Mouse (Mus musculus): Measurements from ENCODE around the gene Gm11492. TPM values are rescaled to one million over a fixed set of nuclear protein-coding genes. Genes with fewer than 3 reads are reported as not detected.

Gene Gm11492
- polyA plus RNA-seq, 1 experiment from 2014 or later = not detected

DNA sequence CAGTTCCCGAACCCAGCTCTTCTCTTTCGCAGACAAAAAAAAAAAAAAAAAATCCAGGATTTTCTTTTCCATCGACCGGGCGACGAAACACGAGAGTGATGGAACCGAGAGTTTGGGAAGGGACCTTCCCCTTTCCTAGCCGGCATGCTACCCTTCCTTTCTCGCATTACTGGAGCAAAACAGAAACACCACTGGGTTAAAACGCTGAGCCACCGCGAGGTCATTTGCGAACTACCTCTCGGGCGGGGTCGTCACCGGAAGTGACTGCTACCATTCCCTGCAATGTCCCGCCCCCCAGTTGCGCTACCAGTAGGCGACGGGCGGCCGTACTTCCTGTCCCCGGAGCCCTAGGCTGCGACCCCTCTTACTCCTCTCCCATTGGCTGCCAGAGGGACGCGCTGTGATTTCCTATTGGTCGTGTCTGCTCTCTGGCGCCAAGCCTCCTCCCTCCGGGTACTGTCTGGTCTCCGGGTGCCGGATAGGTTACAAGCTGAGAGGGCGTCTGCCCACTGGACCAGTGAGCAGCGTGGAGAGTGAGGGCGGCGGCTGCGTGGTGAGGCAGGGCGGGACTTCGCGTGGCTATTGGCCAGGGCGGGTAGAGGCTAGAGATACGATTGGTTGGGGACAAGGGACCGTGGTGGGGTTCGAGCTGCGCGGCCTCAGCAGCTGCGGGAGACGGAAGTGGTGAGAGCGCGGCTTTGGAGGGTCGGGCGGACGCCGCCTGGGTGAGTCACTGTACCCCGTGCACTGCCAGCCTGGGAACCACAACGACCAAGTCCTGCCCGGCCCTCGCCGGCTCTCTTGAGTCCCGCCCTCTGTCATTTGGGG, 25.3 kb downstream of the Gm11492 start, which contains the start of gene Mtmr4:
Gene Mtmr4, plus strand, starts transcription at position 637 of the 828 bp plus-strand sequence.
- H3K36me3 ChIP-seq (ENCODE audit: control insufficient read depth, insufficient read depth, low read length) = no peaks in the 10 kb centered on the region
- H3K4me1 ChIP-seq (ENCODE audit: control insufficient read depth, insufficient read depth, low read length) = peaks cover 27% of the 10 kb centered on the region
- H3K4me2 ChIP-seq (replicated peaks; ENCODE audit: low read depth, low read length) = peak within 1 kb of the TSS; percentile 88
- H3K27ac ChIP-seq (ENCODE audit: low read length) = peak within 1 kb of the TSS; percentile 84
- WGBS = under 1% methylated on average over 60 of the region's 61 CpGs
- peak within 1 kb of the TSS; percentile 80 for H3K9ac ChIP-seq (replicated peaks; ENCODE audit: low read depth, low read length)
- peak within 1 kb of the TSS; percentile 55 for H3K4me3 ChIP-seq (ENCODE audit: low read depth, low read length)
- no peaks in the 10 kb centered on the region for H3K27me3 ChIP-seq (ENCODE audit: control insufficient read depth, insufficient read depth, low read length)
- no peaks in the 10 kb centered on the region for H3K9me3 ChIP-seq (ENCODE audit: control insufficient read depth, low read depth, low read length)
- ATAC-seq (ENCODE audit: insufficient number of reproducible peaks, insufficient read depth, low FRiP score, low read depth) = peak; percentile 98

- H3K9me3 ChIP-seq (ENCODE audit: control insufficient read depth, low read depth, low read length) = no peaks in the 10 kb centered on the region
- peak overlapping the region; percentile 55 for H3K4me3 ChIP-seq (ENCODE audit: low read depth, low read length)
- peaks cover 3% of the 10 kb centered on the region for H3K36me3 ChIP-seq (ENCODE audit: control insufficient read depth, insufficient read depth, low read length)
- peaks cover 28% of the 10 kb centered on the region for H3K4me1 ChIP-seq (ENCODE audit: control insufficient read depth, insufficient read depth, low read length)
- peak overlapping the region; percentile 62 for H3K9ac ChIP-seq (replicated peaks; ENCODE audit: low read depth, low read length)
- ATAC-seq (ENCODE audit: insufficient number of reproducible peaks, insufficient read depth, low FRiP score, low read depth) = no peak
- no peaks in the 10 kb centered on the region for H3K27me3 ChIP-seq (ENCODE audit: control insufficient read depth, insufficient read depth, low read length)
- H3K27ac ChIP-seq (ENCODE audit: low read length) = peak overlapping the region; percentile 84
- H3K4me2 ChIP-seq (replicated peaks; ENCODE audit: low read depth, low read length) = peak overlapping the region; percentile 88
- WGBS = under 1% methylated on average over 14 of the region's 15 CpGs
These were observed 25.9 kb downstream of the Gm11492 start for GRCm38 (mm10) chr11:87592354-87592695.

DNA sequence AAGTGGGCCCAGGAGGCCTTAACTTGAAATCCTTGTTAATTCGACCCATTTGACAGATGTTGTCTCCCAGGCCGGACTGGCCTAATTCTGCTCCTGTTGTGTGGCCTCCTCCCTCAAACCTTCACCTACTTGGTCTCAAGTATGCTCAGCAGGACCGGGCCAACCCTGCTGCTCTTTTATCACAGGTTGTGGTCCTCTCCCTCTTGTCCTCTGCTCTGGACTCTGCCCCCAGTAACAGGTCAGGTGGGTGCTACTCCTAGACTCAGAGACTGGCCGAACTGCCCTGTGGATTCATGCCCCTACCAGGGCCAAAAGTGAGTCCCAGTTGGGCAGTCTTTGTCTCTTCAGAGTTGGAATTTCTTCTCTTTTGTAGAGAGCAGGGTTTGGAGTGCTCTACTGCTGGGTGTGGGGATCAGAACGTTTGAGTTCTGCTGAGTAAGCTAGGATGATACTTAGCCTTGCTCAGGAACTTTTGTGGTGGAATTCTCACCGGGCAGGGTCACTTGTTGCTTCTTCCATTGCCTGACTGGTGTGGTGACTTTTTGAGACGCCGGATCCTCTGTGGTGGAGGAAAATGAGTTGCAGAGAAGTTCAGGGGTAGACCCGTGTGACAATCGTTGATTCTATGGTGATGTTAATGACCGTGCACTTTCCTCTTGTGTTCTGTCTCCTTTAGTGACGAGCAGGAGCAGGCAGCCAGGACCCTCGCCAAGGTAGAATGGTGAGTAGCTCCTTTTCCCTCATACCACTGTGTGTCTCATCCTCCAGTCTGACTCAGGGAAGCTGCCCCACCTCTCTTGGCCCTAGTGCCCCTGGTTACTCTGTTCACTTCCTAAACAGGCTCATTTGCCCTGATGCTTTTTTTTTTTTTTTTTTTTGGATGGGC, 26.5 kb downstream of the Gm11492 start:
- Histone ChIP-seq H3K27me3 (ENCODE audit: control insufficient read depth, insufficient read depth, low read length) (no peaks in the 10 kb centered on the region), H3K4me3 (ENCODE audit: low read depth, low read length) (peak overlapping the region; percentile 55), H3K9me3 (ENCODE audit: control insufficient read depth, low read depth, low read length) (no peaks in the 10 kb centered on the region), H3K4me2 (replicated peaks; ENCODE audit: low read depth, low read length) (peak overlapping the region; percentile 88), H3K27ac (ENCODE audit: low read length) (peak overlapping the region; percentile 84), H3K9ac (replicated peaks; ENCODE audit: low read depth, low read length) (peak overlapping the region; percentile 62), H3K36me3 (ENCODE audit: control insufficient read depth, insufficient read depth, low read length) (peaks cover 8% of the 10 kb centered on the region), H3K4me1 (ENCODE audit: control insufficient read depth, insufficient read depth, low read length) (peaks cover 28% of the 10 kb centered on the region)
- ATAC-seq (ENCODE audit: insufficient number of reproducible peaks, insufficient read depth, low FRiP score, low read depth) = no peak
- WGBS = 38% methylated on average over 13 of the region's 13 CpGs

GRCm38 (mm10) chr11:87595327-87595841, 28.9 kb downstream of the Gm11492 start:
- H3K27ac ChIP-seq (ENCODE audit: low read length) = peak overlapping the region; percentile 63; the same call in 1 of the 2 replicates
- peaks cover 30% of the 10 kb centered on the region for H3K36me3 ChIP-seq (ENCODE audit: control insufficient read depth, insufficient read depth, low read length)
- no peaks in the 10 kb centered on the region for H3K9me3 ChIP-seq (ENCODE audit: control insufficient read depth, low read depth, low read length)
- H3K4me1 ChIP-seq (ENCODE audit: control insufficient read depth, insufficient read depth, low read length) = peaks cover 21% of the 10 kb centered on the region
- H3K4me3 ChIP-seq (ENCODE audit: low read depth, low read length) = peak overlapping the region; percentile 56
- peak; percentile 59 for ATAC-seq (ENCODE audit: insufficient number of reproducible peaks, insufficient read depth, low FRiP score, low read depth)
- WGBS = under 1% methylated on average over 33 of the region's 37 CpGs
- peak overlapping the region; percentile 71 for H3K9ac ChIP-seq (replicated peaks; ENCODE audit: low read depth, low read length)
- H3K27me3 ChIP-seq (ENCODE audit: control insufficient read depth, insufficient read depth, low read length) = no peaks in the 10 kb centered on the region
- H3K4me2 ChIP-seq (replicated peaks; ENCODE audit: low read depth, low read length) = peak overlapping the region; percentile 90

GRCm38 (mm10) chr11:87595976-87596375, 29.5 kb downstream of the Gm11492 start:
- Histone ChIP-seq H3K4me3 (ENCODE audit: low read depth, low read length) (peak overlapping the region; percentile 56), H3K9me3 (ENCODE audit: control insufficient read depth, low read depth, low read length) (no peaks in the 10 kb centered on the region), H3K27ac (ENCODE audit: low read length) (peak overlapping the region; percentile 59; the same call in 1 of the 2 replicates), H3K9ac (replicated peaks; ENCODE audit: low read depth, low read length) (peak overlapping the region; percentile 71), H3K27me3 (ENCODE audit: control insufficient read depth, insufficient read depth, low read length) (no peaks in the 10 kb centered on the region), H3K4me1 (ENCODE audit: control insufficient read depth, insufficient read depth, low read length) (peaks cover 18% of the 10 kb centered on the region), H3K4me2 (replicated peaks; ENCODE audit: low read depth, low read length) (peak overlapping the region; percentile 90), H3K36me3 (ENCODE audit: control insufficient read depth, insufficient read depth, low read length) (peaks cover 36% of the 10 kb centered on the region)
- no peak for ATAC-seq (ENCODE audit: insufficient number of reproducible peaks, insufficient read depth, low FRiP score, low read depth)
- WGBS = 3% methylated on average over 7 of the region's 7 CpGs

- peak overlapping the region; percentile 56 for H3K4me3 ChIP-seq (ENCODE audit: low read depth, low read length)
- H3K4me2 ChIP-seq (replicated peaks; ENCODE audit: low read depth, low read length) = peak overlapping the region; percentile 90
- 19% methylated on average over 2 of the region's 2 CpGs for WGBS
- H3K9ac ChIP-seq (replicated peaks; ENCODE audit: low read depth, low read length) = no peak overlapping the region
- ATAC-seq (ENCODE audit: insufficient number of reproducible peaks, insufficient read depth, low FRiP score, low read depth) = no peak
- H3K27me3 ChIP-seq (ENCODE audit: control insufficient read depth, insufficient read depth, low read length) = no peaks in the 10 kb centered on the region
- no peak overlapping the region for H3K27ac ChIP-seq (ENCODE audit: low read length)
- peaks cover 40% of the 10 kb centered on the region for H3K36me3 ChIP-seq (ENCODE audit: control insufficient read depth, insufficient read depth, low read length)
- no peaks in the 10 kb centered on the region for H3K9me3 ChIP-seq (ENCODE audit: control insufficient read depth, low read depth, low read length)
- peaks cover 18% of the 10 kb centered on the region for H3K4me1 ChIP-seq (ENCODE audit: control insufficient read depth, insufficient read depth, low read length)
These were observed 30.0 kb downstream of the Gm11492 start for GRCm38 (mm10) chr11:87596492-87596891.

GRCm38 (mm10) chr11:87597061-87597460, 30.6 kb downstream of the Gm11492 start:
- H3K36me3 ChIP-seq (ENCODE audit: control insufficient read depth, insufficient read depth, low read length) = peaks cover 46% of the 10 kb centered on the region
- H3K9me3 ChIP-seq (ENCODE audit: control insufficient read depth, low read depth, low read length) = no peaks in the 10 kb centered on the region
- no peak overlapping the region for H3K9ac ChIP-seq (replicated peaks; ENCODE audit: low read depth, low read length)
- H3K4me3 ChIP-seq (ENCODE audit: low read depth, low read length) = no peak overlapping the region
- no peak for ATAC-seq (ENCODE audit: insufficient number of reproducible peaks, insufficient read depth, low FRiP score, low read depth)
- peaks cover 18% of the 10 kb centered on the region for H3K4me1 ChIP-seq (ENCODE audit: control insufficient read depth, insufficient read depth, low read length)
- no peaks in the 10 kb centered on the region for H3K27me3 ChIP-seq (ENCODE audit: control insufficient read depth, insufficient read depth, low read length)
- no peak overlapping the region for H3K4me2 ChIP-seq (replicated peaks; ENCODE audit: low read depth, low read length)
- no peak overlapping the region for H3K27ac ChIP-seq (ENCODE audit: low read length)

DNA sequence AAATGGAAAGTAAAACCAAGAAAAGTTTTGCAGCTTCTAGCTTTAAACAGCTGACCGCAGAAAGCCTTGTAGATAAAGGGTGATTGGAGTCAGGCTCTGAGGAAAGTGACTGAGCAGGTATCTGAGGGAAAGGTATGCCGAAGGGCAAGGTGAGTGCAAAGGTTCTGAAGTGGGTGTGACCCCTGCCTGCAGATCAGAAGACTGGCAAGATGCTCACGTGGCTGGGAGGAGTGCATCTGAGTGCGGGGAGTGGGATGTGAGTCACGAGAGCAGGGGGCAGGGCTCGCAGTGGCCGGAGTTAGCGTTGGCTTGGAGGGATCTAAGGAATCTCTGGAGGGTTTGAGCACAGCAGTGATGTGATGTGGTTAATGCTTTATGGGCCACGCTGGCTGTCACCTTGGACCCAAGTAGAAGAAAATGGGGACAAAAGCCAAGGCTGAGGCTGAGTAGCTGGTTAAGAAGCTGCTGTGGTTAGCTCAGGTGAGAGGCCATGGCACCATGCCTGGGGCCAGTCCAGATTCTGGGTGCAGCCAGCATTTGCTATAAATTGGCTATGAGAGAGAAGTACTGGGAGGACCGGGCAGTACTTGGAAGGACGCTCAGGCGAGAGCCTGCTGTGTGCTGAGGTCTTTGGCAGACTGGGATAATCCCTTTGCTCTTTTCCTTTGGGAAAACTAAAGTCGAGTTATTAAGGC, 33.1 kb downstream of the Gm11492 start:
- H3K36me3 ChIP-seq (ENCODE audit: control insufficient read depth, insufficient read depth, low read length) = peaks cover 70% of the 10 kb centered on the region
- no peak for ATAC-seq (ENCODE audit: insufficient number of reproducible peaks, insufficient read depth, low FRiP score, low read depth)
- H3K9me3 ChIP-seq (ENCODE audit: control insufficient read depth, low read depth, low read length) = no peaks in the 10 kb centered on the region
- no peaks in the 10 kb centered on the region for H3K27me3 ChIP-seq (ENCODE audit: control insufficient read depth, insufficient read depth, low read length)
- H3K4me2 ChIP-seq (replicated peaks; ENCODE audit: low read depth, low read length) = no peak overlapping the region
- no peak overlapping the region for H3K9ac ChIP-seq (replicated peaks; ENCODE audit: low read depth, low read length)
- peaks cover 10% of the 10 kb centered on the region for H3K4me1 ChIP-seq (ENCODE audit: control insufficient read depth, insufficient read depth, low read length)
- WGBS = 80% methylated on average over 13 of the region's 13 CpGs
- H3K4me3 ChIP-seq (ENCODE audit: low read depth, low read length) = no peak overlapping the region
- H3K27ac ChIP-seq (ENCODE audit: low read length) = no peak overlapping the region

Measured in stomach, embryonic 14.5 days (tissue).